8 mouse cellular contexts compared by ENCODE assay signal in the genomic region with DNA sequence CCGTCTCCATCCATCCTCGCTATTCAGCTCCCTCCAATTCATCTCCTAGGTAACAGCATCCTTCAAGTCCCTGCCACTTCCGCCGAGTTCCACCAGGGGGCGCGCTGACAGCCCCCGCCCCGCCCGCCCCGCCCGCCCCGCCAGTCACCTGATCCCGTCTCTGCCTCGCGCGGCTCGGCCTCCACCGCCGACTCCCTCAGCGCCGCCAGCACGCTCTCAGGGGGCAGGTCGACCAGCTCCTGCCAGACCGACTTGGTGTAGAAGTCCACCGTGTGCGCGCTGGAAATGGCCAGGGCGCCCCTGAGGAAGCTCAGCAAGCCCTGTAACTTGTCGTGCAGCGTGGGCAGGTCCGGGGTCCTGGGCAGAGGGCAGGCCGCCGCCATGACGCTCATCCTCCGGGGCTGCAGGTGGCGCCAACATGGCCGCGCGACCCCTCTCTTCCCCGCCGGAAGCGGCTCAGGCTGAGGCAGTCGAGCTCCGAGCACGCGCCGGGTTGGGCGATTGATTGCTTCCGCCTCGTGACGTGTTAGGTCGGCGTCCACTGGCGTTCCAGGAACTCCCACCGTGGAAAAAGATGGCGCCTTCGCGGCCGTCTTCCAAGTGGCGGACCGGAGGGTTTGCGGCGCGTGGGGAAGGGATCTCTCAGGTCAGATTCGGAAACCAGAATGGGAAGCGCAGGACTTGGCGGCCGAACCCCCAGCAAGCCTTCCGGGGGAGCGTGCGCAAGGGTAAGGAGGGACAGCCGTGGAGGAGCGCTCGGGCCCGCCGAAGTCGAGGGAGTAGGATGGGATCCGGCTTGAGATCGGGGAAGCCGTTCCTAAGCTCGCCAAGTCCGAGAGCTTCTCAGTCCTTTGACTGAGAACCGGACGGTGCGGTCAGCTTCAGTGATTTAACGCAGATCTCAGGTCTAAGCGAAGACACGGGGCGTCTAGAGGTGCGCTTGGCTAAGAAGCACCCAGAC. TPM values are rescaled to one million over a fixed set of nuclear protein-coding genes. Genes with fewer than 3 reads are reported as not detected.
DNase-seq lines count a peak whose midpoint lies in the region; ATAC-seq and TF ChIP-seq lines count a peak whose summit lies in the region.

Gene Ccdc59, plus strand, starts transcription at position 140 of the 961 bp plus-strand sequence.
Gene Mettl25, minus strand, starts transcription at position 453 of the 961 bp plus-strand sequence.

- peak; percentile 99 for ATAC-seq in forebrain, embryonic 15.5 days (replicated peaks)
- ATAC-seq in neutrophil, adult 5-6 weeks (ENCODE audit: extremely low read depth, insufficient number of reproducible peaks, low FRiP score, poor library complexity, severe bottlenecking): peak; percentile 96

- H3K4me2 ChIP-seq in forebrain, embryonic 15.5 days (replicated peaks): peak within 1 kb of the TSS; percentile 75

- H3K36me3 ChIP-seq in ES-E14 (ENCODE audit: control insufficient read depth, insufficient read depth, low read length, poor library complexity, severe bottlenecking): peaks cover 22% of the 10 kb centered on the region
- peaks cover 28% of the 10 kb centered on the region for H3K36me3 ChIP-seq in forebrain, embryonic 15.5 days

- no peaks in the 10 kb centered on the region for H3K27me3 ChIP-seq in forebrain, embryonic 15.5 days

- H3K4me1 ChIP-seq in ES-E14 (ENCODE audit: control insufficient read depth in 2 of 2, insufficient read depth in 2 of 2, low read length in 2 of 2, poor library complexity in 1 of 2): no peaks in the 10 kb centered on the region
- H3K4me1 ChIP-seq in forebrain, embryonic 15.5 days: peaks cover 24% of the 10 kb centered on the region
- 0 out of 2 replicates have a peak, but pooled peaks cover 2% of the 10 kb centered on the region for H3K4me1 ChIP-seq in lung, adult 2 months (ENCODE audit: control insufficient read depth, insufficient read depth, low read length)

- peak within 1 kb of the TSS; percentile 97 for H3K9ac ChIP-seq in ES-E14 (ENCODE audit: insufficient read depth, low read depth, low read length, poor library complexity, severe bottlenecking)
- peak within 1 kb of the TSS; percentile 89 for H3K9ac ChIP-seq in forebrain, embryonic 15.5 days (replicated peaks)

- in situ Hi-C loops in ES-E14 (cut with MboI; ENCODE audit: low sequenced_read_pairs in 2 of 2, unreplicated experiment in 2 of 2): no loop called here

- peak within 1 kb of the TSS; percentile 83 to 99 for H3K4me3 ChIP-seq in ES-E14 (ENCODE audit: insufficient read depth in 1 of 2, low read depth in 1 of 2, low read length in 2 of 2, poor library complexity in 1 of 2, severe bottlenecking in 1 of 2)
- peak within 1 kb of the TSS; percentile 84 for H3K4me3 ChIP-seq in forebrain, embryonic 15.5 days
- H3K4me3 ChIP-seq in lung, adult 2 months (replicated peaks; ENCODE audit: extremely low read depth, low read depth, low read length): peak within 1 kb of the TSS; percentile 98

- intact Hi-C loops in heart, postnatal 25 days (cut with DNase I): loop anchor here (10.0 kb wide), 1 partner anchor 744 kb away; no protein-coding TSS in a partner anchor

- peak; percentile 39; the same call in 1 of the 2 replicates for TF ChIP-seq CTCF in lung, adult 2 months (IDR thresholded peaks at IDR 0.05; ENCODE audit: insufficient read depth, low read length)

- TF ChIP-seq POLR2A in lung, adult 2 months (IDR thresholded peaks at IDR 0.05; ENCODE audit: borderline replicate concordance, extremely low read depth, low read depth, low read length): peak; percentile 74; the same call in 1 of the 2 replicates

- peak within 1 kb of the TSS; percentile 91 for H3K27ac ChIP-seq in ES-E14 (ENCODE audit: insufficient read depth, low read depth, low read length, poor library complexity, severe bottlenecking)
- H3K27ac ChIP-seq in forebrain, embryonic 15.5 days (replicated peaks): peak within 1 kb of the TSS; percentile 98

- under 1% methylated on average over 90 of the region's 90 CpGs for WGBS in forebrain, embryonic 15.5 days
- under 1% methylated on average over 89 of the region's 90 CpGs for WGBS in lung, adult 2 months

- no peaks in the 10 kb centered on the region for H3K9me3 ChIP-seq in ES-E14 (ENCODE audit: control insufficient read depth, insufficient read depth, low read depth, low read length)
- no peaks in the 10 kb centered on the region for H3K9me3 ChIP-seq in forebrain, embryonic 15.5 days

- peak; percentile 85 for DNase-seq in ES-E14 (ENCODE audit: low read depth, low spot score)
- peak; percentile 96 for DNase-seq in cerebellum, adult 11-12 months
- peak; percentile 94 for DNase-seq in heart, postnatal 25 days (ENCODE audit: low spot score)
- DNase-seq in layer of hippocampus, adult 18-20 months (ENCODE audit: low spot score in 2 of 2): peak; percentile 97
- peak; percentile 97 for DNase-seq in lung, adult 2 months
- DNase-seq in thymus, adult 18-20 months: peak; percentile 93

TF ChIP-seq in ES-E14, 5 proteins besides CTCF, POLR2A, EP300 and RAD21:
- no peak for TF ChIP-seq ZNF384 (IDR thresholded peaks at IDR 0.05; ENCODE audit: low read depth, low read length)
- TF ChIP-seq HCFC1 (IDR thresholded peaks at IDR 0.05; ENCODE audit: borderline replicate concordance, insufficient read depth, low read length): peak; percentile 90
- TF ChIP-seq ZC3H11A (IDR thresholded peaks at IDR 0.05; ENCODE audit: borderline replicate concordance, low read depth, low read length): no peak
- no peak for TF ChIP-seq MAFK (IDR thresholded peaks at IDR 0.05; ENCODE audit: insufficient read depth, low read depth, low read length)

RNA-seq across cellular contexts. Expression of gene Ccdc59, which starts in this region (rescaled TPM):
- 24.7 and 27.0 TPM in 2 replicates for total RNA-seq in ES-E14 (2012; rRNA removed)
- 45.4 and 51.5 TPM in 2 replicates for polyA plus RNA-seq in forebrain, embryonic 15.5 days (2015; fragmentation: Nextera tagmentation; extraction: Ambion mirVana)
- 1 to 10 TPM; 9.1 to 9.7 TPM for total RNA-seq in heart, postnatal 25 days (2021)
- total RNA-seq in layer of hippocampus, adult 18-20 months (2021): 10 to 100 TPM; 20.4 to 20.6 TPM
- 5.1 and 5.9 TPM in 2 replicates for polyA plus RNA-seq in lung, adult 2 months (2012; rRNA removed)
- total RNA-seq in neutrophil, adult 5-6 weeks (2017): 37.2 and 42.2 TPM in 2 replicates

RNA-seq across cellular contexts. Expression of gene Mettl25, which starts in this region (rescaled TPM):
- 14.2 and 21.3 TPM in 2 replicates for total RNA-seq in ES-E14 (2012; rRNA removed)
- 13.1 and 13.5 TPM in 2 replicates for polyA plus RNA-seq in forebrain, embryonic 15.5 days (2015; fragmentation: Nextera tagmentation; extraction: Ambion mirVana)
- 1 to 10 TPM; 5.0 to 5.3 TPM for total RNA-seq in heart, postnatal 25 days (2021)
- 1 to 10 TPM; 7.8 to 9.2 TPM for total RNA-seq in layer of hippocampus, adult 18-20 months (2021)
- 4.8 and 5.3 TPM in 2 replicates for polyA plus RNA-seq in lung, adult 2 months (2012; rRNA removed)
- total RNA-seq in neutrophil, adult 5-6 weeks (2017): 13.7 and 16.6 TPM in 2 replicates

Comparison
In these comparisons a context has a peak if more than half of its experiments do, and no peak if none do; other contexts are left out.
1. Peak in every context shown above with its lines: DNase-seq, ATAC-seq, H3K4me3 ChIP-seq and H3K27ac ChIP-seq.